Mouse (Mus musculus): ENCODE results near the gene Baat. TPM values are rescaled to one million over a fixed set of nuclear protein-coding genes. Genes with fewer than 3 reads are reported as not detected.
"Not testable (repeated sequence)": the region's sequence is repeated elsewhere in the genome, so short reads cannot be mapped to it uniquely, and the experiment has no call there.

Baat gene
- total RNA-seq, 2 experiments from 2014 or later: 0.28 to 0.34 TPM

GRCm38 (mm10) chr4:49509183-49509582 is 2.8 kb upstream of the Baat start:
- intact Hi-C loops (cut with DNase I): no loop called here
- DNase-seq (ENCODE audit: extremely low spot score in 1 of 2, low spot score in 2 of 2): no peak

GRCm38 (mm10) chr4:49503563-49503962 is 2.8 kb downstream of the Baat start:
- DNase-seq (ENCODE audit: extremely low spot score in 1 of 2, low spot score in 2 of 2): no peak
- intact Hi-C loops (cut with DNase I): no loop called here

- intact Hi-C loops (cut with DNase I); DNase-seq (ENCODE audit: extremely low spot score in 1 of 2, low spot score in 2 of 2): not testable (repeated sequence)
These were observed 20.3 kb downstream of the Baat start for GRCm38 (mm10) chr4:49485934-49486650.

GRCm38 (mm10) chr4:49485442-49485841 is 20.9 kb downstream of the Baat start:
- DNase-seq (ENCODE audit: extremely low spot score in 1 of 2, low spot score in 2 of 2): no peak
- intact Hi-C loops (cut with DNase I): no loop called here

GRCm38 (mm10) chr4:49480896-49481295 is 25.5 kb downstream of the Baat start:
- intact Hi-C loops (cut with DNase I): no loop called here
- peak in 1 of 2 experiments; percentile 52 for DNase-seq (ENCODE audit: extremely low spot score in 1 of 2, low spot score in 2 of 2)

- intact Hi-C loops (cut with DNase I): no loop called here
- no peak for DNase-seq (ENCODE audit: extremely low spot score in 1 of 2, low spot score in 2 of 2)
These were observed 26.1 kb downstream of the Baat start for GRCm38 (mm10) chr4:49480104-49480760.

GRCm38 (mm10) chr4:49479035-49479434 is 27.3 kb downstream of the Baat start:
- intact Hi-C loops (cut with DNase I); DNase-seq (ENCODE audit: extremely low spot score in 1 of 2, low spot score in 2 of 2): not testable (repeated sequence)

- intact Hi-C loops (cut with DNase I): no loop called here
- DNase-seq (ENCODE audit: extremely low spot score in 1 of 2, low spot score in 2 of 2): peak in 1 of 2 experiments; percentile 72
These were observed 28.1 kb downstream of the Baat start for GRCm38 (mm10) chr4:49478118-49478877.

- no peak for DNase-seq (ENCODE audit: extremely low spot score in 1 of 2, low spot score in 2 of 2)
- intact Hi-C loops (cut with DNase I): no loop called here
These were observed 31.8 kb downstream of the Baat start for GRCm38 (mm10) chr4:49474583-49474982.

- no peak for DNase-seq (ENCODE audit: extremely low spot score in 1 of 2, low spot score in 2 of 2)
- intact Hi-C loops (cut with DNase I): no loop called here
These were observed 32.8 kb downstream of the Baat start, which contains the start of gene Acnat1 for GRCm38 (mm10) chr4:49473435-49474100. Gene Acnat1 (minus strand): TSS chr4:49473912.

GRCm38 (mm10) chr4:49469435-49470151 is 36.8 kb downstream of the Baat start:
- no peak for DNase-seq (ENCODE audit: extremely low spot score in 1 of 2, low spot score in 2 of 2)

GRCm38 (mm10) chr4:49467360-49467759 is 39.0 kb downstream of the Baat start:
- no peak for DNase-seq (ENCODE audit: extremely low spot score in 1 of 2, low spot score in 2 of 2)
- intact Hi-C loops (cut with DNase I): no loop called here

More at GRCm38 (mm10) chr4:49469435-49470151, 36.8 kb downstream of the Baat start:
- intact Hi-C loops (cut with DNase I): no loop called here

GRCm38 (mm10) chr4:49456171-49456570 is 50.2 kb downstream of the Baat start:
- no peak for DNase-seq (ENCODE audit: extremely low spot score in 1 of 2, low spot score in 2 of 2)
- intact Hi-C loops (cut with DNase I): no loop called here

GRCm38 (mm10) chr4:49451848-49452551 is 54.4 kb downstream of the Baat start:
- no peak for DNase-seq (ENCODE audit: extremely low spot score in 1 of 2, low spot score in 2 of 2)
- intact Hi-C loops (cut with DNase I): no loop called here

- DNase-seq (ENCODE audit: extremely low spot score in 1 of 2, low spot score in 2 of 2); intact Hi-C loops (cut with DNase I): not testable (repeated sequence)
These were observed 55.1 kb downstream of the Baat start for GRCm38 (mm10) chr4:49451133-49451847.
